Mouse (Mus musculus) erythroblast, embryonic 14.5 days (primary cell): ENCODE measurements around the gene Sh3bp2.

ENCODE experiments used
- GATA1 ChIP-seq: IDR thresholded peaks from 2 replicates; pipeline ENCODE4 v1.6.1; 2012; ENCODE audit warnings: low read length, inconsistent platforms, mixed read lengths
- TAL1 ChIP-seq: IDR thresholded peaks from 3 replicates; pipeline ENCODE4 v1.6.1; 2012; ENCODE audit warnings: low read length, inconsistent platforms, mixed read lengths

GRCm38 (mm10) chr5:34538079-34538478 is 12.4 kb downstream of the Sh3bp2 start:
- no peak for TF ChIP-seq GATA1
- no peak for TF ChIP-seq TAL1
